Mouse (Mus musculus) thymus, postnatal 14 days (tissue): ENCODE data around the gene Pah.

Source experiments
- DNase-seq: peaks from one replicate; pipeline ENCODE4 v3.0.0; 2021

Gene Pah

DNA sequence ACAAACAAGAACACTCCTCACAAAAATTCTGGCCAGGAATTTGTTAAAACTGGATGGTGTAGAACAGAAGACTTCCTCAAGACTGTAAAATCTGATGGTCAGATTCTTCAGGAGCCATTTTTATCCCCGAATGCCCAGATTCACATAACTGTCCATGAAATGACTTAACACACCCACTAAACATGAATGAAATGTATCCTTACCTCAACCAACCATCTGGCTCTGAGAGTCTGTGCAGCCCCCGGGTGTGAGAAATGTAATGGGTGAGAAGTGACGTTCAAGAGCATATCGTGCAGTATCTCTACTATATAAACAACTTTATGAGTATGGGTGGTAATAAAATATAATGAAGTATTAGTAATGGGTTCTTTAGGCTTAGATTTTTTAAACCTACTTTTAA, 13.0 kb upstream of the Pah start:
- no peak for DNase-seq

DNA sequence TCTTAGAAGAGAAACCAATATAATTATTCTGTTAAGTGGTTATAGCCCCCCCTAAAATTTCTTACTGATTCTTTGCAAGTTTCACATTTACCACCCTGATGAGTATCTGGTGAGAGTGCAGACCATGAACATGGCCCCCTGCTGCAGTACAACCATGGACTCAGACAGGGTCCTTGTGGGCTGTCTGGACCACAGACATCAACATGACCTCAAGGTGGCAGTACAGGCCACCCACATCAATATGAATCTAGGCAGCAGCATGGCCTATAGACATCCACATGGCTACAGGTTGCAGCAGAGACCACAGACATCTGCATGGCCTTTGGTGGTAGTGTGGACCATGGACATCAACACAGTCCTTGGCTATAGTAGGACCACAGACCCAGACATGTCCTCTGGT, 8.5 kb upstream of the Pah start:
- no peak for DNase-seq

DNA sequence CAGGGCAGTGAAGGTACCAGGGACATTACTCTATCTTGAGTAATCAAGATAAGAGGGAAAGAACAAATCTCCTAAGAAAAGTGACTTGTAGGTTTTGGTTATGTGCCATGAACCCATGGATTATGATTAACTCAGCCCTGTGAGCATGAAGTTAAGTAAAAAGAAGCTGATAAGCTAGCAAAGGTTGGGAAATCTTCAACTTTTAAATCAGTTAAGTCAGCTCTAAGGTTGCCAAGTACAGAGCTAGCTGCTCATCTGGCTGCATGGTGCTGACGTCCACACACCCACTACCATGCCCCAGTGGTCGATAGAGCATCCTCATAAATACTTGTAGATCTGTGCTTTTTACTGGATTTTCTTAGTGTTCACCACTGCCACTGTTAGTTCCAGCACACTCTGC, 3.0 kb upstream of the Pah start:
- no peak for DNase-seq

DNA sequence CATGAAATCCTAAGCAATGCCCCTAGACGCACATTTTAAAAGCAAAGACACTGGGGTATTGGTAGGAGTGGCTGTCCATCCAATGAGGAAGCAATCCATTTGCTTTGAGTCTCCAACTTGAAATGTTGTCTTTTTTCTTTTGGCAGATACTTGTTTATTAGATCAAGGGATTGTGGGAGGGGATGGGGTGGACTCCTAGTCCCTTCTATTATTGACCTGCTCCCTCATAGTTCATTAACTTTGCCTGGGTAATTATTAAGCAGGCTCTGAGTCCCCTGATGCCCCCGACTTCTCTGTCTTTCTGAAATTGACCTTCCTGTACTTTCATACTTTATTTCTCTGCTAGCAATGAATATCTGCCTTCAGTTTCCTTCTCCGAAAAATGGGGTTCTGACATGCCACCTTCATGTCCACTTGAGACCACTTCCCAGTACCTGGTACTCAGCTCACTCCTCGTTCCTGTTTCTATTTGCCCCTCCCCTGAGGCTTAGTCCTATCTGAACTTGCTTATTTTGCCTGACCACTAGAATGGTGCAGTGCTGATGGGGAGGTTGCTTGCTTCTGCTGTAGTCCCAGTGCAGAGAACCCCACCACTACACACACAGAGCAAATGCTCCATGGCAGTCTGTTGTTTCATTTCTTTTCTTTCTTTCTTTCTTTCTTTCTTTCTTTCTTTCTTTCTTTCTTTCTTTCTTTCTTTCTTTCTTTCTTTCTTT, 1.0 kb upstream of the Pah start:
- DNase-seq: no peak

DNA sequence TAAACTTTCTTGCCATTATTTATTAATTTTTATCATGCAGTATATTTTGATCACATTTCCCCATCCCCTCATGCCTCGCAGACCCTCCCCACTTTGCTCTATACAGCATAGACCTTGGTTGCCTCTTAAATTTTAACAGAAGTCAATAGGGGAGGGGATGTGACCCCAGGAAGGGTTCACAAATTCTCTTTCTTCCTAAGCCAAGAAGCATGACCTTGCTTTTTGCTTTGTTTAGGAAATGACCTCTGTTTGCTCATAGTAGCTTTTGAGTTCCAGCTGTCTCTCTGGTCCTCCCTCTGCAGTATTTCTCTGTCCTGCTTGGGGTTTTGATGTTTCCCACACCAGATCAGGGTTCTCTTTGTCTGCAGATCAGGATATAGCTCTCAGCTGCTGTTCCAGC, 12.6 kb downstream of the Pah start:
- no peak for DNase-seq

DNA sequence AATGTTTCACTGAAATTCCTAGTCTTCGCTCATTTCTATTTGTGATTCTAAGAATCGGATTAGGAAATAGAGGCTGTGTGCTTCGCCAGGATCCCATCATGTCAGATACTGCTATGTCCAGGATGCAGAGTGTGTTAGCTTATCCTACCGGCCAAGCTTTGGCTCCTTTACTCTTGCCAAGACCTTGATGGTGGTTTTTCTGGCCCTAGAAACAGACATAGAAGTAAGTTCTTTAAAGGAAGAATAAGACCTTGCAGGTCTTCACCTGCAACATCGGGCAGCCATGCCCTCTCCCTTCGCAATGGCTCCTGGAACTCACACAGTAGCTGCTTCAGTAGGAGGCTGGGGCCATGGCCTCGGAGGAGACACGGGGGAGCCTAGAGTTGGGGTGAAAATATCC, 24.2 kb downstream of the Pah start:
- DNase-seq: no peak

DNA sequence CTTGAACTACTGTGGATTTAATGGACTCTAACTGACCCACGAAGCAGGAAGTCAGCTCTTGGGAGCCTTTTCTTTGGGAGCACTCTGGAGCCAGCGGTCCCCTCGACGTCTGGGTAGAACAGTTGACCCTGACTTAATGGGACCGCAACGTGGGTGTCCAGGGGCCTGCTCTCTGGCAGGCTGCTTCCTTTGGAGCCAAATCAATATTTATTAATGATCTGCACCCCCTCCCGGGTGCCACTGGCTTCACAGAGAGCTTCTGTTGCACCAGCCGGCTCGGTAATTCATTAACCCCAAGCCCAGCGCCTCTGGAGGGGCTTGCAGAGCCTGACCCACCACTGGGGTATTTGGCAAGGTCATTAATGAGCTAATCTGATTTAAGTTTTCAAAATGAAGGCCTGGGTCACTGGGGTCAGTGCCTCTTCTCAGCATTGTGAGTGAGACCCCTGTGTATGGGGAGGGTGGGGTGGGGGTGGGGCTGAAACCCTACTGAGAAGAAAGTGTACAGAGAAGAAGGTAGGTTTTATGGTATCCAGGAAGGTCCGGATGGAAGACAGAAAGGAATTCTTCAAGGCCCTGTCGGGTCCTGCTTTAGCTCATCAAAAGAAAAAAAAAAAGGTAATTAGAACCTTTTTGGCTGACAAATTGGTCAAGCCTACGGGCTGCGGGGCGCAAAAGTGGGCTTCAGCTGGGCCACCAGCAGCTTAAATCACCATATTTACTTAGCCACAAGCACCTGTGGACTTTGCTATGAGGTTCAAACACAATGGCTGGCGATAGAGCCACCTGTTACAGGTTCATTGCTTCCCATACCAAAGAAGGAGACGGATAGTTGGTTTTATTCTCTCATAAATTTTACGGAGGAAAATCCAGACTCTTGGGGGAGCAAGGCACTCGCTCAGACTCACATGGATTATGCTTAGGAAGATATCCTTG, 25.0 kb downstream of the Pah start:
- no peak for DNase-seq

DNA sequence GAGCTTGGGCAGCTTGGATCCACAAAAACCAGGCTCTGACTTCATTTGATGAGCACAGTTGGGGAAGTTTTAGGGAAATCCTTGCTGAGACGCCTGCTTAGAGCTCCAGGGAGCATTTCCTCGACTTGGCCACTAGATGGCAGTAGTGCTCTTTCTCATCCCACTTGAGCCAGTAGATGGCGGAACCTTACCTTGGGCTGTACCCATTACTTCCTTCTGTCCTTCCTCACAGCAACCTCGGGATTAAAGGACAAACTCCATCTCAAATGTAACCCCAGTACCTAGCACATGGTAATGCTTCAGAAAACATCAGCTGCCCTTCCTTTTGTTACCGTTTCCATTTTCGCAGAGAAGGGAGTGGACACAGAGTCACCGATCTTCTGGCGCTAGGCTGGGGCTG, 31.1 kb downstream of the Pah start:
- peak; percentile 16 for DNase-seq

DNA sequence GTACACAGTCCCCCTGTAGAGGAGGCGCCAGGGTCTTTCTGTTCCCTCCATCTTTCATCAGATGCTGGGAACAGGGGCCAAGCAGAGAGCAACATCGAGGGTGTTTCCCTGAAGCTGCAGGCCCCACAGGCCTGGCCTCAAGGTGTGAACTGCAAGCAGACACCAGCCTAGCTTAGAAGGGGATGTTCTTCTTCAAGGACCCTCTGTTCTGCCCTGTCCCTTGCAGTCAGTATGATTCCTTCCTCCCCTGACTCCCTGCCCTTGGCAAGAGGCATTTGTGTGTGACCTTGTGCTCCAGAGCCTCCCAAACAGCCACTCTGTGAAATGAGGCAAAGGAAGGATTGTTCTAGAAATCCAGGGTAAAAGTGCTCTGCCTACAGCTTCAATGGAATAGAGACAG, 34.8 kb downstream of the Pah start:
- no peak for DNase-seq

DNA sequence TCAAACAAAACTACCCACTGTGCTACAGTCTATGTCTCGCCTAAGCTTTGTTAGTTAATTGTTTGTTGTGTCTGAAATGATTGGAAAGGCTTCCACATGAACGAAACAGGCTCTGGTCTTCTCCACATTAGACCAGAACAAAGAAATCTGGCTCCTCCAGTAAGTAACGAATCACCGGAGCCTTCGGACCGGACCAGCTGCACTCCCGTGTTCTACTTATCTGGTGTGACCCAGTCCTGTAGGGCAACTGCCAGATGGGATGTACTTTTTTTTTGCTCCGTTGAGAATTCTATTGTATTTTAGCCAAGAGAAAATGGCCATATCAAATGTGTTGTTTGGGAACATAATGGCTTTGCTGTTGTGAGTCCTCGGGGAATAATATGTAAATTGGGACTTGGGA, 42.2 kb downstream of the Pah start:
- DNase-seq: no peak

DNA sequence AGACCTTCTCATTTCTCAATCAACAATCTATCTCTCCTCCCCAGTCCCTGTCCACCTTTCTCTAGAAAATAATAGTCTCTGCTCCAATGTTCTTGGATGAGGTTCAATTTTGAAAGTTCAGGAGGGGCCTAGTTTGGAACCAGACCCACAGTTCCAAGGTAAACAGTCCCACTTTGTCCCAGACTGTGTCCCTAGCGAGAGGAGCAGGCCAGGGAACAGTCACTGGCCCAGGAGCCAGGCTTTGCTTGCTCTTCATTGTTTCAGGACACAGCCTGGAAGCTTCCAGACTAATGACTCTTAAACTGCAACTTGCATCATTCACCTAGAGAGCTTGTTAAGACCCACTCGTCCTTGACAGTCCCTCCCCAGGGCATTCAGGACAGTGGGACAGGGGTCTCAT, 44.1 kb downstream of the Pah start:
- no peak for DNase-seq

DNA sequence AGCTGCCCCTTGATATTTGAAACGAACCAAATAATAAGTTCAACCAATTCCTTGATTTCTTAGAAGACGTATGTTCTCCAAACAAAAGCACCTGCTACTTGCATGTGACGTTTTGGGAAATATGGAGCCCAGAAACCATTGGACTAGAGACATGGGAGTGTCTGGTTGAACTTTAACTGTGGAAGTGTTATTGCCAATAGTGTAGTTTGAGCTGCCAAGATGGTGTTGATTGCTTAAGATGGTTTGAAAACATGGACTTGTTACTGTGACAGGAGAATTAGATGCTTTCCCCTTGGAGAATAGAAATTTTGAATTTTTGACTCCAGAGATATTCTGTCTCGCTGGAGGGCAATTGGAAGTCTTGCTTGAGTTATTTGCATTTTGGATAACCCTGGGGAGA, 50.9 kb downstream of the Pah start:
- DNase-seq: no peak

DNA sequence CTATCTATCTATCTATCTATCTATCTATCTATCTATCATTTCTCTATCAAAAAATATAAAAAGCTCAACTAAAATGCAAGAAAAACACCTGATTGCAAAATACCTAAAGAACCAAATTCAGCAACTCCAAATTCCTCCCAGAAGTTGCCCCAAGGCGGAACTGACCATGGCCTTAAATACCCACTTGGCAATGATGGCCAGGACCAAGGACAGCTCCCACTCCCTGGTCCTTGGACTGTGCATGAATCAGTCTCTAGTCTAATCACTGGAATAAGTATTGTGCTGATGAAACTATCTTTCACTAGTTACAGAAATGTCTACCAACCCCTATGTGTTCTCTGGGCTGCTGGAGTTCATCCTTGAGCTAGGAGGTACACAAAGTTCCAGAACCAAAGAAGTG, 65.1 kb downstream of the Pah start:
- DNase-seq: no peak

DNA sequence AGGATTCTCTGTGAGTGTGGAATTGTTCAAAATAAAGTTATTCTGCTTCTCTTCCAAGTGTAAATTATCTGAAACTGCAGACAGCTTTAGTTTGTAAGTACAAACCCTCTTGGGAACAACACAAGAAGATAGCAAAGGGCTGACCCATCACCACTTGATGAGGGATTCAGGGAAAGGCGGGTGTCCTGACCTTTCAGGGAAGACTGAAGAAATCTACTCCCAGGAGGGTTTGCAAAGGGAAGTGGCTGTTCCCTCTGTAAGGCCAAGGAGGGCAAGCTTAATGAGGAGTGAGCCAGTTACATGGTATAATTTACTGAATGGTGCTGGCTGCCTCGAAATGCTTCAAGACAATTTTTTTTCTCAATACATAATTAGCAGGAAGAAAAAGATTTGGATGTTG, 72.3 kb downstream of the Pah start:
- no peak for DNase-seq

DNA sequence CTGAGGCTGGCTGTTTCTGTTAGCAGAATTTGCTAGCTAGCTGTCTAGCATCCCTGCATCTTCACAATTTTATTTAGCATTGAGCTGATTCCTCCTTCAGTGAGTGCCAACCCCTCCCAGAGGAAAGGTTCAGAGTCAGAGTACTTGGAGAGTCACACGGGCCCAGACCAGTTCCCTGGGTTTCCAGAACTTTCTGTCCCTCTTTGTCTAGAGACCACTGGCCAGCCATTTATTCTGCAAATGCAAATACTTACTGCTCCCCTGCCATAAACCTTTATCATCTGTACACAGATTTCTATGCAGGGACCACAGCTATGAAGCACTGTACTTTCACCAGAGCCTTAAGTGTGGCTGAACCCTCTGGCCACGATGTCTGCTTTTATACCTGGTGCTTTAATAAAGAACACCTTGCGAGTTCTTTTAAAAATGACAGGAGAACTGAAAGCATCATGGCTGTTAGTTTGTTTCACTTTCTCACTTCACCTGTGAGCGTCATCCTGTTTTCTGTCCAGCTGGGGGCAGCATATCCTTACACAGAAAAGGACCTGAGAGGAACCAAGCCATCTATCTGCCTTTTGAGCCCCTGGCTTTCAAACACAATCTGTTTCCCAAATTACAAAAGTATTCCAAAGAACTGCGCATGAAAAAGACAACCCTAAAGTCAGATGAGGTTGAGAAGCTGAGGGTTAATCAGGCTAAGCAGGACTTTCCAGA, 74.9 kb downstream of the Pah start:
- DNase-seq: peak; percentile 3

DNA sequence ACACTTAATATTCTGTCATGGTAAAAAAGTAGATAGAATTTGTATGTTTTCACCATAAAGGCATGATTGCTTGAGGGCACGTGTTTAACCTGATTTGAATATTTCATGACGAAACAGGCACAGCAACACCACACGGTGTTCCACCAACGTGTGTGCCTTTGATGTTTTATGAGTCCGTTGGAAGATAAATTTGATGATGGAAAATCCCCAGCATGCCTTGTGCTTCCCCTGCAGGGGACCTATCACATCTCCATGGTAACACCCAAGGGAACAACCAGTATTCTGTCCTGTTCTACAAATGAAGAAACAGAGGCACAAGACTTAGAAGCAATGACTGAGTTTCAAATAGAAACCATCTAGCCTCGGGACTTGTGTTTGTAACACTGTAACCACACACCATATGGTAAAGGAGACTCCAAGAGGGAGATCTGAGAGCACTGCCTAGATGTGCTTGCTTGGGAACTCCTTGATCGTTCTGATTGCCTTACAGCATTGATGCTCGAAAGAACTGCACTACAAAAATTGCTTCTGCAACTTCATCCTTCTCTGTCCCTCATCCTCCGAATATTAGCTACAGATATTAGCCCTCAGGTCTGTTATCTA, 75.6 kb downstream of the Pah start:
- no peak for DNase-seq

DNA sequence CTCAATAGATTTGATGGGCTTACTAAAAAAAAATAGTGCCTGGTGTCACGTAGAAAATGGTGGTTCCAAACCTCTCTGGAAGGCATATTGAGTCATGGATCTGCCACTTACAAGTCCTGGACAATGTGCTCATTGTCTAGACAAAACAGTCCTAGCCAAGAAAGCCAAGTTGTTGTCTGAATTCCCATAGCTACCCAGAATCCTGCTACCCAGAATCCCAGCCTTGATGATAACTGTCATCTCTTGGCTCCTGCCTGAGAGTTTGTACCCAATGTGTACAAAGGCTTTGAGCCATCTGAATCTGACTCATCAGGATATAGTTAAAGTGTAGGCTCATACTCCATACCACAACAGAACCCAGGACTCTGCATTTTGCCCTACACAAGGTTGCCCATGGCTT, 80.6 kb downstream of the Pah start:
- no peak for DNase-seq

DNA sequence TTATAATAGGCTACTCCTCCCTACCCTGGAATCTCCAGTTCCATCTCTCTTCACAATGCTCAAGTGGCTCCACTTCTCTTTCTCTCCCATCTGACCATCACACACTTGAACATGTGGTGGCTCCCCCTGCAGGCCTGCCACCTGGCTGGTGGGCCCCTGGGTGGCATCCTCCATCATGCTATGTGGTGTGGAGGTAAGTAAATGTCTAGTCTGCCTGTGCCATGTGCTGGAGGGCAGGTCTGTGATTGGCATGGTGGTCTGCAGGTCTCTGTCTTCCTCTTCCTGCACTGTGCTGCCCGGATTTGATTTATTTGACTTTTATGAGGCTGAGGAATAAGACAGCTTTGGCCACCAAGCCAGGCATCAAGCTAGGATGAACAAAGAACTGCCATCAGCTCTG, 103.6 kb downstream of the Pah start:
- no peak for DNase-seq
